Mouse (Mus musculus) forebrain, embryonic 14.5 days (tissue): ENCODE data around the gene Cnnm3. TPM values are rescaled to one million over a fixed set of nuclear protein-coding genes. Genes with fewer than 3 reads are reported as not detected.
A peak's percentile ranks its signal among the peaks of the same experiment; 100 is the strongest.

Experiments
- ATAC-seq: fragments of 200-750 bp; cut with Nextera tagmentation; 2 replicates; pipeline ENCODE4 v1.8.0; 2017; ENCODE audit warnings: mild to moderate bottlenecking, moderate library complexity
- DNase-seq: peaks from one replicate; pipeline ENCODE4 v3.0.0-alpha.2; 2015; ENCODE audit warnings: low spot score
- H3K27ac ChIP-seq: fragments of 300-500 bp; sonication (generic); 2 replicates; pipeline ENCODE4 v1.5.1; 2014; ENCODE audit warnings: low read depth, mild to moderate bottlenecking, control low read depth, low read length, moderate library complexity
- H3K27me3 ChIP-seq: fragments of 300-500 bp; sonication (generic); replicated peaks from 2 replicates; pipeline ENCODE4 v1.6.1; 2014; ENCODE audit warnings: low read length, control low read depth, mixed read lengths; ENCODE audit not compliant: control insufficient read depth, insufficient read depth
- H3K36me3 ChIP-seq: fragments of 300-500 bp; sonication (generic); 2 replicates; pipeline ENCODE4 v1.6.1; 2014; ENCODE audit warnings: low read length, control low read depth; ENCODE audit not compliant: control insufficient read depth, insufficient read depth
- H3K4me1 ChIP-seq: fragments of 300-500 bp; sonication (generic); 2 replicates; pipeline ENCODE4 v1.6.1; 2014; ENCODE audit warnings: antibody characterized with exemption, low read length, control low read depth; ENCODE audit not compliant: control insufficient read depth, insufficient read depth
- H3K4me2 ChIP-seq: fragments of 300-500 bp; sonication (generic); 2 replicates; pipeline ENCODE4 v1.6.1; 2014; ENCODE audit warnings: mild to moderate bottlenecking, control low read depth, low read length
- H3K4me3 ChIP-seq: fragments of 300-500 bp; sonication (generic); 2 replicates; pipeline ENCODE4 v1.5.1; 2014; ENCODE audit warnings: low read depth, low read length, control low read depth
- H3K9ac ChIP-seq: fragments of 300-500 bp; sonication (generic); 2 replicates; pipeline ENCODE4 v1.6.1; 2014; ENCODE audit warnings: mild to moderate bottlenecking, low read length, control low read depth, moderate library complexity
- H3K9me3 ChIP-seq: fragments of 300-500 bp; sonication (generic); replicated peaks from 2 replicates; pipeline ENCODE4 v1.6.1; 2016; ENCODE audit warnings: low read length, control low read depth, mixed read lengths; ENCODE audit not compliant: control insufficient read depth
- WGBS: fragments of 180-500 bp; shearing (Covaris S2); extraction: QIAGEN DNeasy Blood & Tissue Kit; methylation state at CpG from one replicate; pipeline ENCODE4 v1.1.7; 2014; 5-methylcytosine and 5-hydroxymethylcytosine counted together
- polyA plus RNA-seq: library from polyadenylated mRNA; unstranded; fragments of >200 nt; fragmentation: Nextera tagmentation; extraction: Ambion mirVana; gene quantifications from 2 replicates; pipeline ENCODE4 v1.2.1, GENCODE M21; 2014

Gene Cnnm3
- polyA plus RNA-seq, 1 experiment from 2014 or later: 5.2 TPM

DNA sequence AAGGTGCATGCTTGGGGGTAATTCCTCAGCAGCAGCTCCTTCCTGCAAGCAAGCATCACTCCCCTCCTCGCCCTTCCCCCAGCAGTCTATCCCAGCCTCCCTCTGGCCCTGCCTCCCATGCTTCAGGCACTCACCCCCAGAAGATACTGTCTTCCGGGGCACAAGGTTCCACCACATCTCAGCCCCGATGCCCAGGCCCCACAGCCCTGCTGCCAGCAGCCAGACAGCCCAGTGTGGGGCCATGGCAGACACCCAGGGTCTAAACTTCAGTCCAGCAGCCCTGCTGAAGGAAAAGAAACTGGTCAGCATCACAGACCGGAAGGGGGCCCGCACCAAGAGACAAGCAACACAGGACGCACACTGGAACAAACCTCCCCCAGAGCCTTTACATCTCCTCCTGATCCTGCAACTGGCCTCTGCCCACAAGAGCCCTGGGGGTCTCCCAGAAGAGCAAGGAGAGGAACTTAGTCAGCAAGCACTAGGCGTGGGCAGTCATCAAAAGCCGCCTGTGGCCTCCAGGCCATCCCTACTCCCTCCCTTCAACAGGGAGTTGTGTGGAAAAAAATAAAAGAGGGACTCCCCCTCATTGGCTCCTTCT, 44.2 kb downstream of the Cnnm3 start:
- no peak for DNase-seq
- Histone ChIP-seq H3K27me3 (no peaks in the 10 kb centered on the region), H3K9me3 (no peaks in the 10 kb centered on the region), H3K9ac (peak overlapping the region; percentile 100), H3K4me1 (peaks cover 20% of the 10 kb centered on the region), H3K4me2 (peak overlapping the region; percentile 99), H3K4me3 (peak overlapping the region; percentile 99), H3K27ac (peak overlapping the region; percentile 100), H3K36me3 (peaks cover 43% of the 10 kb centered on the region)
- ATAC-seq: no peak
- 4% methylated on average over 8 of the region's 8 CpGs for WGBS

DNA sequence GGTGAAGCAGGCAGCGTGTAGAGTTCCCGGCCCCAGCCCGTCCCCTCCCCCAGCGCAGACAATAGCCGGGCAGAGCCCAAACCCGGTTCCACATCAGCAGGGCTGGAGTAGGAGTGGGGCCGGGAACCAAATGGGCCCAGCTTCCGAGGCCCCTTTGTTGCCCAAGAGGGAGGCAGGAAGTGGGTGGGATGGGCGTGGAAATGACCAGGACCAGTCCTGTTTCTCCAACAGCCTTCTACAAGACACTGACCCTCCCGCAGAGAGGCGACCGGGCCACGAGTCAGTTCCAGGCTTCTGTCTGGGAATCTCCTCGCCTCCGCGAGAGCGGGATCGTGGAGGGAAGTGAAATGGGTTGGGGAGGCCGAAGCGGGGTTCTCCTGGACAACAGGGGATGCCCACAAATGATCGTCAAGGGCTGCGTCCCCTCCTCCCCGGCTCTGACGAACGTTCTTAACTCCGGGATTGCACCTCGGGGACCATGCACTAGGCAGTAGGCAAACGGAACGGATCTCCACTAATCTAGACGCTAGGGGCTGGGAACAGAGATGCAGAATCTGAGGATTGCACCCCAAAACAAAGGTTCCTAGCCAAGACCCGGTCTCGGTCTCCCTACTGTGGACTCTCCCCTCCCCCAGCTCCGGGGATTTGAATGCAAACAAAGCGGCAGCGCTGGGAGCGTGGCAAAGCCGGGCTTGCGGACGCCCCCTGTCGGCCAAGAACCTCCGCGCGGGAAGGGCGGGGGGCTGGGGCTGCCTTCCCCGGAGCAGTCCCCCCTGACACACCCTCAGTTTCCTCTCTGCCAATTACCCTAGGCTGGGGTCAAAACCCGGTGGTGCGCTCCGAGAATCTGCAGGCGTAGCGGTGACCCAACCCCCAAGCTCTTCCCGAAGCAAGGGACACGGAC, 45.1 kb downstream of the Cnnm3 start:
- peak; percentile 97 for DNase-seq
- Histone ChIP-seq H3K4me2 (peak overlapping the region; percentile 99), H3K36me3 (peaks cover 34% of the 10 kb centered on the region), H3K9ac (peak overlapping the region; percentile 100), H3K27ac (peak overlapping the region; percentile 100), H3K4me1 (peaks cover 20% of the 10 kb centered on the region), H3K27me3 (no peaks in the 10 kb centered on the region), H3K4me3 (peak overlapping the region; percentile 99), H3K9me3 (no peaks in the 10 kb centered on the region)
- ATAC-seq: peak; percentile 84
- under 1% methylated on average over 52 of the region's 52 CpGs for WGBS

DNA sequence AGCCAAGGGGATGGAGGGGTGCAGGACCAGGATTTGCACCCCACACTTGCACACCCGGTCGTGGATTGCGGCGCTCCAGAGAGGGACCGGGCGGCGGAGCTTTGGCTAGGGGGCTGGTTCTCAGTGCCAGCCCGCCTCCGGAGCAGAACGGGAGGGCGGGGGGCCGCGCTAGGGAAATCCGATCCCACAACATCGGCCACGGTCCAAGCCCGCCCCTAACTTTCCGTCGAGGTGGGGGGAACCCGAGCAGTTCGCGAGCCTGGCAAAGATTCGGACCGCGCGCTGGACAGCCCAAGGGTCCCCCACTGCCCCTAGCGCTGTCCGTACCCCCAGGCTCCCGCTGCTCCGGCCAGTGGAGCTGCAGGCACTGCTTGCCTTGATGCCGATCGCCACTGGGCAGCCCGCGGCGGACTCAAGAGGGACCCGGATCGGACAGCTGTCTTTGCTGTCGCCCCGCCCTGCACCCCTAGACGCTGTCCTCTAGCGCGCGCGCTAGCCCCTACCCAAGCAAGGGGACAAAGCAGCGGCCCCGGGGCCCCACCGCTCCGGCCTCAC, 45.9 kb downstream of the Cnnm3 start:
- Histone ChIP-seq H3K27ac (peak overlapping the region; percentile 100), H3K9ac (peak overlapping the region; percentile 100), H3K4me2 (peak overlapping the region; percentile 99), H3K4me1 (peaks cover 20% of the 10 kb centered on the region), H3K9me3 (no peaks in the 10 kb centered on the region), H3K4me3 (peak overlapping the region; percentile 99), H3K27me3 (no peaks in the 10 kb centered on the region), H3K36me3 (peaks cover 26% of the 10 kb centered on the region)
- ATAC-seq (peak; percentile 62), DNase-seq (peak; percentile 82)
- WGBS: under 1% methylated on average over 48 of the region's 48 CpGs

GRCm38 (mm10) chr1:36558031-36558993, 46.6 kb downstream of the Cnnm3 start, which contains the start of gene Sema4c:
TSS of gene Sema4c (minus strand) at chr1:36558349.
- peak within 1 kb of the TSS; percentile 100 for H3K9ac ChIP-seq
- H3K4me1 ChIP-seq: peaks cover 20% of the 10 kb centered on the region
- peak within 1 kb of the TSS; percentile 100 for H3K27ac ChIP-seq
- WGBS: 1% methylated on average over 58 of the region's 69 CpGs
- no peaks in the 10 kb centered on the region for H3K27me3 ChIP-seq
- peak within 1 kb of the TSS; percentile 99 for H3K4me3 ChIP-seq
- H3K4me2 ChIP-seq: peak within 1 kb of the TSS; percentile 99
- peaks cover 19% of the 10 kb centered on the region for H3K36me3 ChIP-seq
- no peaks in the 10 kb centered on the region for H3K9me3 ChIP-seq
- DNase-seq: peak; percentile 87
- ATAC-seq: peak; percentile 56

DNA sequence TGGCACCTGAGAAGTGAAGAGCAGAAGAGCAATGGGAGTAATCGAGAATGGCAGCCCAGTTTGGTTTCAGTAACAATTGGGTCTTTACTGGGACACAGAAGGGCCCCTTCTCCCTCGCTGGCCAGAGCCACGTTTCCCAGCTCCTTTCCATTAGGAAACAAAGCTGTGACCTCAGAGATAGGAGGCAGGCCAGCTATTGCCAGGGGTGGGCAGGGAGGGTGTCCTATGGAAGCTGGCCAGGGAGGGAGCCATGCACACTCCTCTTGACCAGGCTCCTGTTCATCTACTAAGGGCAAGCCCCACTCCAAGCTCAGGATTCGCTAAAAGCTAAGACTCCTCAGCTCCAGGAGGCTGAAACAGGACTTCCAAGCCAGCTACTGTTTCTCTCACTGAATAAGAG, 47.6 kb downstream of the Cnnm3 start:
- no peak overlapping the region for H3K4me2 ChIP-seq
- no peaks in the 10 kb centered on the region for H3K27me3 ChIP-seq
- H3K27ac ChIP-seq: no peak overlapping the region
- H3K36me3 ChIP-seq: peaks cover 9% of the 10 kb centered on the region
- DNase-seq (no peak), ATAC-seq (no peak)
- H3K4me3 ChIP-seq: no peak overlapping the region
- 12% methylated on average over 4 of the region's 4 CpGs for WGBS
- H3K4me1 ChIP-seq: peaks cover 20% of the 10 kb centered on the region
- no peaks in the 10 kb centered on the region for H3K9me3 ChIP-seq
- H3K9ac ChIP-seq: no peak overlapping the region

DNA sequence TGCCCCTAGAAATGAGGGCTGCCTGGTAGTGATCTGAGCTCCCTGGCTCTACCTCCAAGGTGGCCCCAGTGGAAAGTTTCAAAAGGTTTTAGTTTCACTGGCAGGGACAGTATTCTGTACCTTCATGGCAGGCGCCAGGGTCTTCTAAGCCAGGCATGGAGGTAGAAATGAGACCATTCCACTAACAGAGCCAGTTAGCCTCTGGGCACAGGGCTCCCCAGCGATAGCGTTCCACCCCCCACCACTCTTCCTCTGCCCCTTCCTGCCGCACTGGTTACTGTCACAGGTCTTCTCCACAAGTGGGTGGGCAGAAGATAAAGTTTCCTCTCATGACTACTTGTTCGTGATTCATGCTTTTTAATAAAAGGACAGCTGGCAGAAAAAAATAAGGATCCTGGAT, 48.2 kb downstream of the Cnnm3 start:
- 72% methylated on average over 5 of the region's 5 CpGs for WGBS
- no peak overlapping the region for H3K4me2 ChIP-seq
- H3K9me3 ChIP-seq: no peaks in the 10 kb centered on the region
- H3K27me3 ChIP-seq: no peaks in the 10 kb centered on the region
- DNase-seq: no peak
- H3K4me1 ChIP-seq: peaks cover 16% of the 10 kb centered on the region
- H3K4me3 ChIP-seq: no peak overlapping the region
- H3K9ac ChIP-seq: no peak overlapping the region
- no peak overlapping the region for H3K27ac ChIP-seq
- H3K36me3 ChIP-seq: peaks cover 3% of the 10 kb centered on the region; the same call in 1 of the 2 replicates
- ATAC-seq: no peak

DNA sequence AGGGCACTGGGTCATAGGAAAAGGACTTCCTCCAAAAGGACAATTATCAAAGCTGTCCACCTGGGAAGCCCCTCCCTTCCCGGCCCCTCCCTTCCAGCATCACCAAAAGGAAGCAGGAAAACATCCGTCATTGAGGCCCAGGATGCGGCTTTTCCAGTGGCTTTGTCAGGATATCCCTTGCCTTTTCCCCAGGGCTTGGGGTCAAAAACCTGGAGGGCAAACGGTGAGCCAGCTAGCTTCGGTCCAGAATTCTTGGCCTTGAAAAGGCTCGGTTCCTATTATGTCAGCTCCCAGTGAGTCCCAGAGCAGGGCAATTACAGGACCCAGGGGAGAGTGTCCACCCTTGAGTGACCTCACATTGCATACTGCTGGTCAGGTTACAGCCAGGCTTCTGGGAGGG, 49.2 kb downstream of the Cnnm3 start:
- peaks cover 6% of the 10 kb centered on the region; the same call in 1 of the 2 replicates for H3K4me1 ChIP-seq
- H3K27me3 ChIP-seq: no peaks in the 10 kb centered on the region
- no peak overlapping the region for H3K9ac ChIP-seq
- no peak overlapping the region for H3K4me2 ChIP-seq
- no peaks in the 10 kb centered on the region for H3K36me3 ChIP-seq
- no peak overlapping the region for H3K27ac ChIP-seq
- ATAC-seq (no peak), DNase-seq (no peak)
- WGBS: 72% methylated on average over 6 of the region's 6 CpGs
- no peaks in the 10 kb centered on the region for H3K9me3 ChIP-seq
- H3K4me3 ChIP-seq: no peak overlapping the region

GRCm38 (mm10) chr1:36562388-36562787, 50.7 kb downstream of the Cnnm3 start:
- H3K9me3 ChIP-seq: no peaks in the 10 kb centered on the region
- ATAC-seq: no peak
- H3K9ac ChIP-seq: no peak overlapping the region
- H3K4me2 ChIP-seq: no peak overlapping the region
- peaks cover 6% of the 10 kb centered on the region; the same call in 1 of the 2 replicates for H3K4me1 ChIP-seq
- WGBS: 74% methylated on average over 4 of the region's 4 CpGs
- no peaks in the 10 kb centered on the region for H3K36me3 ChIP-seq
- no peak overlapping the region for H3K4me3 ChIP-seq
- H3K27ac ChIP-seq: no peak overlapping the region
- no peaks in the 10 kb centered on the region for H3K27me3 ChIP-seq
- DNase-seq: no peak
